Mouse (Mus musculus) forebrain, embryonic 12.5 days (tissue): ENCODE data around the gene Perm1. TPM values are rescaled to one million over a fixed set of nuclear protein-coding genes. Genes with fewer than 3 reads are reported as not detected.
A peak's percentile ranks its signal among the peaks of the same experiment; 100 is the strongest.

ENCODE experiments used
- ATAC-seq: fragments of 200-750 bp; cut with Nextera tagmentation; 2 replicates; pipeline ENCODE4 v1.8.0; 2017; ENCODE audit warnings: moderate TSS enrichment; ENCODE audit not compliant: low FRiP score
- H3K27ac ChIP-seq: fragments of 300-500 bp; sonication (generic); 2 replicates; pipeline ENCODE4 v1.5.1; 2016; ENCODE audit warnings: mild to moderate bottlenecking
- H3K27me3 ChIP-seq: fragments of 300-500 bp; sonication (generic); 2 replicates; pipeline ENCODE4 v1.6.1; 2016; ENCODE audit warnings: mild to moderate bottlenecking
- H3K36me3 ChIP-seq: fragments of 300-500 bp; sonication (generic); replicated peaks from 2 replicates; pipeline ENCODE4 v1.6.1; 2016; ENCODE audit warnings: mild to moderate bottlenecking
- H3K4me1 ChIP-seq: fragments of 300-500 bp; sonication (generic); 2 replicates; pipeline ENCODE4 v1.6.1; 2016
- H3K4me2 ChIP-seq: fragments of 300-500 bp; sonication (generic); 2 replicates; pipeline ENCODE4 v1.6.1; 2016; ENCODE audit warnings: mild to moderate bottlenecking, moderate library complexity
- H3K4me3 ChIP-seq: fragments of 300-500 bp; sonication (generic); replicated peaks from 2 replicates; pipeline ENCODE4 v1.5.1; 2016; ENCODE audit warnings: mild to moderate bottlenecking
- H3K9ac ChIP-seq: fragments of 300-500 bp; sonication (generic); 2 replicates; pipeline ENCODE4 v1.6.1; 2016; ENCODE audit warnings: mild to moderate bottlenecking
- H3K9me3 ChIP-seq: fragments of 300-500 bp; sonication (generic); 2 replicates; pipeline ENCODE4 v1.6.1; 2016
- WGBS: fragments of 180-500 bp; shearing (Covaris S2); methylation state at CpG from one replicate; pipeline ENCODE4 v1.1.7; 2016; 5-methylcytosine and 5-hydroxymethylcytosine counted together
- polyA plus RNA-seq: library from polyadenylated mRNA; unstranded; fragments of >200 nt; fragmentation: Nextera tagmentation; extraction: Ambion mirVana; gene quantifications from 2 replicates; pipeline ENCODE4 v1.2.1, GENCODE M21; 2016

The Perm1 gene
- polyA plus RNA-seq, 1 experiment from 2014 or later = 2.4 TPM

DNA sequence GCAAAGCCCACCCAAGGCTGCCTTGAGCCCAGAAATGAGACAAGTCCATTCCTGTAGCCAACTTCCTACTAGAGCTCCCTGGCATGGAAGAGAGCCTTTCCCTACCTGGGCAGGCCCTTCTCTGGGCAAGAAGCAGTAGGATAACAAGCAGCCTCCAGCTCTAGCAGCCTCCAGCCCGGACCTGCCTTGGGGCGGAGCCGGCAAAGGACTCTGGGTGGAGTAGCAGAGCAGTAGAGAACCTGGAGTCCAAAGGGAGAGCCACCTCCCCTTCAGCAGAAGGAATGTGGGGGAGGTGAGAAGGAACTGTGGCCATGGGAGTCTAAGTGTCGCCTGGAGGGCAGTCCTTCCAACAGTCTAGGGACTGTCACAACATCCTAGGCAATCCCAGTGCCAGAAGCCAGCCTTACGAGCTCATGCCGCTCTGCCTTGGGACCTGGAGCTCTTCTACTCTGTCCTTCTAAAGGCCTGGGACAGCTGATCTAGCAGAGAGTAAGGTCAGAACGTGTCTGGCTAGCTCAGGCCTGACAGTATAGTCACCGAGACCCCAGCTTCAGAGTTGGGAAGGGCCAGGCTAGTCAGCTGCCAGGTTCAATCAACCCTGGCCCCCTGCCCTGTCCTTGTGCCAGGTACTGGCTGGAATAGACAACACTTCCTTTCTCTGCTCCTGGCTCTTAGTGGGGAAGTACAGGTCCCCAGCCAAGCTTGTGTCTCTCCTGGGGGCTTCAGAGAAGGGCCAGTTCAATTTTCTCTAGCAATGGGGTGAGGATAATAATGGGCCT lies 23.1 kb upstream of the Perm1 start:
- peaks cover 55% of the 10 kb centered on the region for H3K36me3 ChIP-seq
- no peak overlapping the region for H3K4me2 ChIP-seq
- H3K27ac ChIP-seq = 0 out of 2 replicates have a peak overlapping the region, but pooled peaks have one; percentile 39
- H3K4me1 ChIP-seq = peaks cover 89% of the 10 kb centered on the region
- ATAC-seq = no peak
- H3K9me3 ChIP-seq = no peaks in the 10 kb centered on the region
- H3K27me3 ChIP-seq = no peaks in the 10 kb centered on the region
- no peak overlapping the region for H3K4me3 ChIP-seq
- WGBS = 61% methylated on average over 8 of the region's 8 CpGs
- no peak overlapping the region for H3K9ac ChIP-seq

- WGBS = 33% methylated on average over 2 of the region's 2 CpGs
- ATAC-seq = no peak
- peak overlapping the region; percentile 21; the same call in 1 of the 2 replicates for H3K9ac ChIP-seq
- no peaks in the 10 kb centered on the region for H3K9me3 ChIP-seq
- peaks cover 55% of the 10 kb centered on the region for H3K36me3 ChIP-seq
- no peaks in the 10 kb centered on the region for H3K27me3 ChIP-seq
- peaks cover 86% of the 10 kb centered on the region for H3K4me1 ChIP-seq
- no peak overlapping the region for H3K4me3 ChIP-seq
- H3K4me2 ChIP-seq = no peak overlapping the region
- 0 out of 2 replicates have a peak overlapping the region, but pooled peaks have one; percentile 39 for H3K27ac ChIP-seq
Measured at GRCm38 (mm10) chr4:156193200-156193590, 22.5 kb upstream of the Perm1 start.

- Histone ChIP-seq H3K27me3 (no peaks in the 10 kb centered on the region), H3K27ac (no peak overlapping the region), H3K4me2 (peak overlapping the region; percentile 93), H3K9me3 (no peaks in the 10 kb centered on the region), H3K4me1 (peaks cover 78% of the 10 kb centered on the region), H3K4me3 (0 out of 2 replicates have a peak overlapping the region, but pooled peaks have one; percentile 1), H3K9ac (0 out of 2 replicates have a peak overlapping the region, but pooled peaks have one; percentile 25), H3K36me3 (peaks cover 55% of the 10 kb centered on the region)
- 69% methylated on average over 5 of the region's 5 CpGs for WGBS
- no peak for ATAC-seq
Measured at GRCm38 (mm10) chr4:156193906-156194305, 21.8 kb upstream of the Perm1 start.

DNA sequence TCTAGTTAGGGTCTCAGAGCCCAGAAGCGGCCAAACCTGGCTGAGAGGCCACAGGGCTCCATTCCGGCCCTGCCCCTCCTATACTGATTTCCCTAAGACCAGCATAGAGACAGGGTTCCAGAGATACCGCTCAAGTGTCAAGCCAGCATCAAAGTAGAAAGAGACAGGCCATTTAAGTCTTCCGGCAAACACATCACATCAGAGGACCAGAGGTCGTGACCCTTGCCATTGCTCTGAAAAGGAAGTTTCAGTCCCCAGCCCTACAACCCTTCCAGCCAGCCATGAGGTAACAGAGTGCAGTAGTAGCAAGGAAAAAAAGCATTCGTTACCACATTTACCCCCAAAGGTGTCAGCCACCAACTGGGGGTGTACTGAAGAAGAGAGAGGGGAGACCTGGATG lies 21.3 kb upstream of the Perm1 start:
- Histone ChIP-seq H3K9ac (peak overlapping the region; percentile 25; the same call in 1 of the 2 replicates), H3K27me3 (no peaks in the 10 kb centered on the region), H3K4me2 (peak overlapping the region; percentile 93; the same call in 1 of the 2 replicates)

DNA sequence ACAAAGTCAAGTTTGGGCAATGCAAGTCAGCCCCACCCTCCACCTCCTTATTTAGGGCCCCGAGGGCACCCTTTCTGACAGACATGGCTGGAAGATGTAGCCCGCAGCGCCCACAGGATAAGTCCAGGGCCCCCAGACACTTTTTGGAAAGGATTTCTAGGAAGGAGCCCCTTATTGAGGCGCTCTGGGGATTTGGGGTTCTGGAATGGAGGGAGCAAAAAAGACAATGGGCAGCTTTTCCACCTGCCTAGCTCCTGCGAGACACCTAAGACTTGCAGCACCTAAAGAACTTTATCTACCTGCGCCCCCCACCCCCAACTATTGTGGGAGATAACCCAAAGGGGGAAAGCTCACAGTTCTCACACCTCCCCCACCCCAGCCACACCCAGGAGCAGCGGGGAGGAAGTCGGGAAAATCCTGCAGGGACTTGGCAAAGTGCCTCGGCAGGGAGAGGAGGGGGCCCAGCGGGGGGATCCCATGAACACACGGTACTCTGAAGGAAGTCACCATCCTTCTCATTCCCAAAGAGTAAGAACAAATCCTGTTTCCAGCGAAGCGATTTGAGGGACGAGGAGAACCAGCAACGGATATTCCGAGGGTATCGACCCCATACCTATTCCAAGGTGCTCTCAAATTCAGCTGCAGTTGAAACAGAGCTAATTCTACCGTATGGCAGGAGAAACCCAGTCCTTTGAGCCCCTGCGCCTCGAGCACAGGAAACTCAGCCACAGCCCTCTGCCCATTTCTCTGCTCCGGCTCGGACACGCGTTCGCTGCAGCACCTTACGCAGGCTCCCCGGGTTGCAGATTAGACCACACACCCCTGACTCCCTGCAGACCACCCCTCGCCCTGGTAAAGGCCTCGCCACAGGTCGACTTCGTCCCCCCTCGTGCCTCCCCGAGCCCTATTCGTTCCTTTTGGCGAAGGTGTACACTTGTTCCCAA lies 19.5 kb upstream of the Perm1 start:
- Histone ChIP-seq H3K27ac (peak overlapping the region; percentile 97), H3K9me3 (no peaks in the 10 kb centered on the region), H3K4me2 (peak overlapping the region; percentile 93), H3K4me1 (peaks cover 56% of the 10 kb centered on the region), H3K4me3 (peak overlapping the region; percentile 88), H3K36me3 (peaks cover 38% of the 10 kb centered on the region), H3K27me3 (no peaks in the 10 kb centered on the region), H3K9ac (peak overlapping the region; percentile 95)
- 2% methylated on average over 35 of the region's 35 CpGs for WGBS
- ATAC-seq = 0 out of 2 replicates have a peak, but pooled peaks have one; percentile 13

More for the DNA sequence above, 21.3 kb upstream of the Perm1 start:
- Histone ChIP-seq H3K4me1 (peaks cover 74% of the 10 kb centered on the region), H3K9me3 (no peaks in the 10 kb centered on the region), H3K4me3 (0 out of 2 replicates have a peak overlapping the region, but pooled peaks have one; percentile 1), H3K36me3 (peaks cover 55% of the 10 kb centered on the region), H3K27ac (no peak overlapping the region)
- 26% methylated on average over 6 of the region's 6 CpGs for WGBS
- ATAC-seq = no peak

DNA sequence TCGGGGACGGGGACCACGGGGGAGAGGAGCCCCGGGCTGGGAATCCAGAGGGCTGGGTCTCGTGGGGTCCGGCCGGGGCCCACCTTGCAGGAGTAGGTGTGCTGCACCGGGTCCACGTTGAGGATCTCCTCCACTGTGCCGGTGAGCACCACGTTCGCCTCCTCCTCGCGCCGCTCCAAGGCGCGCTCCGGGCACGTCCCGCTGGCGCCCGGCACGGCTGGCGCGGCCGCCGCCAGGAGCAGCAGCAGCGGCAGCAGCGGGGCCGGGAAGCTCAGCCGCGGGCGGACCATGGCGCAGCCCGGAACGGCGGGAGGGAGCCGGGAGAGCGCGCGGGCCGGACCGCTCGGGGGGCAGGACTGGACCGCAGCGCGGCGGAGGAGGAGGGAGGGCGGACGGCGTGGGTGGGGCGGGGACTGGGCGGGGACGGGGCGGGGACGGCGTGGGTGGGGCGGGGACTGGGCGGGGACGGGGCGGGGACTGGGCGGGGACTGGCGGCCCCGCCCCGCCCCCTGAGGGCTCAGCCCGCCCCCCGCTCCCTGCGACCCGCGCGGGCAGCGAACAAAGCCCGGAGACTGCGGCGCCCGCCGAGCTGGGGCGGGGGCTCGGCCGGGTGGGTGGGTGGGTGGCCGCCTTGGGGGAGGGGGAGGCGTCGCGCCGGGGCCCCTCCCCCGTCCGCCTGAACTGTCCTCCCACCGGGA lies 18.4 kb upstream of the Perm1 start, which contains the start of gene Agrn:
Gene Agrn (minus strand): TSS at position 358 of the 698 bp plus-strand sequence.
- Histone ChIP-seq H3K27me3 (no peaks in the 10 kb centered on the region), H3K4me2 (peak within 1 kb of the TSS; percentile 93), H3K9me3 (no peaks in the 10 kb centered on the region), H3K4me1 (peaks cover 48% of the 10 kb centered on the region), H3K9ac (peak within 1 kb of the TSS; percentile 95), H3K4me3 (peak within 1 kb of the TSS; percentile 88), H3K36me3 (peaks cover 29% of the 10 kb centered on the region), H3K27ac (peak within 1 kb of the TSS; percentile 97)
- 0% methylated on average over 48 of the region's 88 CpGs for WGBS
- peak; percentile 83 for ATAC-seq

- peak overlapping the region; percentile 93 for H3K4me2 ChIP-seq
- H3K9me3 ChIP-seq = no peaks in the 10 kb centered on the region
- peak overlapping the region; percentile 56 for H3K9ac ChIP-seq
- WGBS = under 1% methylated on average over 26 of the region's 26 CpGs
- peak overlapping the region; percentile 88 for H3K4me3 ChIP-seq
- no peaks in the 10 kb centered on the region for H3K27me3 ChIP-seq
- peaks cover 24% of the 10 kb centered on the region for H3K36me3 ChIP-seq
- peak; percentile 94 for ATAC-seq
- peak overlapping the region; percentile 97 for H3K27ac ChIP-seq
- peaks cover 48% of the 10 kb centered on the region for H3K4me1 ChIP-seq
Measured at GRCm38 (mm10) chr4:156197829-156198205, 17.9 kb upstream of the Perm1 start.

DNA sequence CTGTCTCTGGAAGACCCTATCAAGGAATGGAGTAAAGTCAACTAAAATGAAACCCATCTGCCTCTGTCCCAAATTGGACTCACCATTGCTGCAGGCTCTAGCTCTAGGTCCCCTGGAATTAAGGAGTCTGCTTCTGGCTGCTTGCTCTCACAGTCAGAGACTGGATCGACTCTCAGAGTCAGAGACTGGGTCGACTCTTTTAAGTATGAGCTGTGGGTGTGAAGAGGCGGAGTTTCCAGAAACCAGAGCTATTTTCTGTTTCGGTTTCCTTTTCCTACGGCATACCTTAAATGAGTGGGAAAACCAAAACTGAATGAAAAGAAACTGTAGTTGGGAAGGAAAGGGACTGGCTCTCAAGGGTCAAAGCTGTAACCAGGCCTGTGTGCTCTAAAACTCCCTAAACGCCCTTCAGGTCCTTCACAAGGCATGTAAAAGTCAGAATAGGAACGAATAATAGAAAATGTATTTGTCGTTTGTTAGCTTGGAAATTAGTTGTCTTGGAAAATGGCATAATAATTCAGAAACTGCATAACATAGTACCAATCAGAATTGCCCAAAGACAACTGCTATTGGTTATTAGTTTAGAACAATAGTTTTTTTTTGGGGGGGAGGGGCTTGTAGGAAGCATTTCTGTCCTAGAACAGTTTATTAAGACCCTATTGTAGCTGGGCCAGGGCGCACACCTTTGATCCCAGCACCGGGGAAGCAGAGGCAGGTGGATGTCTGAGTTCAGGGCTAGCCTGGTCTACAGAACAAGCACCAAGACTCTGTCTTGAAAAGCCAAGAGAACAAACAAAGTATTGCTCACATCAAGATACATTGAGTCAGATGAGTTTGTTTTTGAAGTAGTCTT lies 14.8 kb upstream of the Perm1 start, which contains the start of gene Isg15:
Gene Isg15 (minus strand): TSS at position 196 of the 853 bp plus-strand sequence.
- peaks cover 11% of the 10 kb centered on the region; the same call in 1 of the 2 replicates for H3K27me3 ChIP-seq
- H3K36me3 ChIP-seq = no peaks in the 10 kb centered on the region
- 68% methylated on average over 10 of the region's 10 CpGs for WGBS
- no peak within 1 kb of the TSS for H3K27ac ChIP-seq
- H3K9ac ChIP-seq = no peak within 1 kb of the TSS
- H3K9me3 ChIP-seq = no peaks in the 10 kb centered on the region
- peaks cover 45% of the 10 kb centered on the region for H3K4me1 ChIP-seq
- ATAC-seq = no peak
- no peak within 1 kb of the TSS for H3K4me3 ChIP-seq
- no peak within 1 kb of the TSS for H3K4me2 ChIP-seq

GRCm38 (mm10) chr4:156202462-156202893 lies 13.2 kb upstream of the Perm1 start:
- Histone ChIP-seq H3K9ac (no peak overlapping the region), H3K4me2 (peak overlapping the region; percentile 90), H3K4me1 (peaks cover 40% of the 10 kb centered on the region), H3K36me3 (0 out of 2 replicates have a peak, but pooled peaks cover 4% of the 10 kb centered on the region), H3K4me3 (peak overlapping the region; percentile 52), H3K27ac (peak overlapping the region; percentile 36; the same call in 1 of the 2 replicates), H3K27me3 (peaks cover 11% of the 10 kb centered on the region; the same call in 1 of the 2 replicates), H3K9me3 (no peaks in the 10 kb centered on the region)
- 49% methylated on average over 12 of the region's 12 CpGs for WGBS
- ATAC-seq = no peak

DNA sequence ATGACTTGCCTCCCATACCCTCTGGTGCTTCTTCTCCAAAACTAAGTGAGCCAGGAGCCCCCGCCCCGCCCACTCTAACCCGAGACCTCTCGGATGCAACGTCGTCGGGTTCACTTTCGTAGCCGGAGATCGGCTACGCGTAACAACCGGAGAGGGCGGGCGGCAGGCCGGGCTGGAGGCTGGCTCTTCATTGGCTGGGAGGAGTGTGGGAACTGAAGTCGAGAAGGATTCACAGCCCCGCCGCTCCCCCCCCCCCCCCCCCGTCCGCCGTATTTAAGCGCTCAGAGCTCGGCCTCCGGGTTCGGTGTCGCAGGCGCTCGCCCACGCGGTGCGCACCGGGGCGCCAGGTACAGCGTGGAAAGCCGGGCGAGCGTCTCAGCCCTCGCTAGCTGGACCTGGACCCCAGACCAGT lies 12.7 kb upstream of the Perm1 start, which contains the start of gene AW011738:
Gene AW011738 (plus strand): TSS at position 304 of the 412 bp plus-strand sequence.
- peaks cover 38% of the 10 kb centered on the region for H3K4me1 ChIP-seq
- WGBS = under 1% methylated on average over 34 of the region's 39 CpGs

More for the DNA sequence above, 12.7 kb upstream of the Perm1 start, which contains the start of gene AW011738:
- Histone ChIP-seq H3K36me3 (0 out of 2 replicates have a peak, but pooled peaks cover 6% of the 10 kb centered on the region), H3K27ac (peak within 1 kb of the TSS; percentile 59), H3K9me3 (no peaks in the 10 kb centered on the region), H3K27me3 (peaks cover 11% of the 10 kb centered on the region; the same call in 1 of the 2 replicates), H3K4me2 (peak within 1 kb of the TSS; percentile 90), H3K4me3 (peak within 1 kb of the TSS; percentile 52), H3K9ac (peak within 1 kb of the TSS; percentile 74)
- peak; percentile 83 for ATAC-seq
